Mouse (Mus musculus) adrenal gland, postnatal 0 days (tissue): Measurements from ENCODE around the gene Olfr780. TPM values are rescaled to one million over a fixed set of nuclear protein-coding genes. Genes with fewer than 3 reads are reported as not detected.

ENCODE experiments used
- polyA plus RNA-seq: library from polyadenylated mRNA; unstranded; fragments of >200 nt; fragmentation: Nextera tagmentation; extraction: Ambion mirVana; gene quantifications from 2 replicates; pipeline ENCODE4 v1.2.1, GENCODE M21; 2015

The Olfr780 gene
- not detected in 2 replicates for polyA plus RNA-seq

GRCm38 (mm10) chr10:129317817-129318216 lies at the start of gene Olfr780:
Gene Olfr780, plus strand, starts transcription at chr10:129318117.

GRCm38 (mm10) chr10:129271081-129271535 lies 46.8 kb upstream of the Olfr780 start, which contains the start of gene Olfr777:
Gene Olfr777, minus strand, starts transcription at chr10:129271485.

GRCm38 (mm10) chr10:129328554-129328953 lies 10.6 kb downstream of the Olfr780 start, which contains the start of gene Olfr781:
Gene Olfr781, plus strand, starts transcription at chr10:129328854.

GRCm38 (mm10) chr10:129348550-129348949 lies 30.6 kb downstream of the Olfr780 start, which contains the start of gene Olfr782:
Gene Olfr782, plus strand, starts transcription at chr10:129348850.

Other genes starting within 250 kb of the Olfr780 start
- not detected in 2 replicates for gene Olfr766-ps1, start 249.1 kb upstream of the Olfr780 start, polyA plus RNA-seq
- gene Olfr767, start 235.2 kb upstream of the Olfr780 start, polyA plus RNA-seq = not detected in 2 replicates
- gene Olfr768, start 218.7 kb upstream of the Olfr780 start, polyA plus RNA-seq = not detected in 2 replicates
- not detected in 2 replicates for gene Olfr769, start 200.3 kb upstream of the Olfr780 start, polyA plus RNA-seq
- gene Olfr770, start 179.1 kb upstream of the Olfr780 start, polyA plus RNA-seq = not detected in 2 replicates
- not detected in 2 replicates for gene Olfr771, start 153.4 kb upstream of the Olfr780 start, polyA plus RNA-seq
- gene Olfr772, start 140.2 kb upstream of the Olfr780 start, polyA plus RNA-seq = not detected in 2 replicates
- gene Olfr773, start 130.7 kb upstream of the Olfr780 start, polyA plus RNA-seq = not detected in 2 replicates
- not detected in 2 replicates for gene Olfr774, start 81.9 kb upstream of the Olfr780 start, polyA plus RNA-seq
- gene Olfr775, start 69.7 kb upstream of the Olfr780 start, polyA plus RNA-seq = not detected in 2 replicates
- not detected in 2 replicates for gene Olfr776, start 59.0 kb upstream of the Olfr780 start, polyA plus RNA-seq
- gene Olfr777, start 46.6 kb upstream of the Olfr780 start, polyA plus RNA-seq = not detected in 2 replicates
- gene Olfr781, start 10.7 kb downstream of the Olfr780 start, polyA plus RNA-seq = not detected in 2 replicates
- gene Olfr782, start 30.7 kb downstream of the Olfr780 start, polyA plus RNA-seq = not detected in 2 replicates
- 0.04 TPM in 1 of 2 replicates, not detected in the other for gene Olfr784, start 66.0 kb downstream of the Olfr780 start, polyA plus RNA-seq
- not detected in 2 replicates for gene Olfr785, start 87.3 kb downstream of the Olfr780 start, polyA plus RNA-seq
- not detected in 2 replicates for gene Olfr786, start 109.2 kb downstream of the Olfr780 start, polyA plus RNA-seq
- gene Olfr787, start 143.7 kb downstream of the Olfr780 start, polyA plus RNA-seq = not detected in 2 replicates
- gene Olfr788, start 152.9 kb downstream of the Olfr780 start, polyA plus RNA-seq = not detected in 2 replicates
- not detected in 2 replicates for gene Olfr789, start 166.6 kb downstream of the Olfr780 start, polyA plus RNA-seq
- gene Olfr790, start 180.4 kb downstream of the Olfr780 start, polyA plus RNA-seq = not detected in 2 replicates
- not detected in 2 replicates for gene Olfr791, start 203.7 kb downstream of the Olfr780 start, polyA plus RNA-seq
- not detected in 2 replicates for gene Olfr792, start 221.0 kb downstream of the Olfr780 start, polyA plus RNA-seq
- gene Olfr794, start 249.5 kb downstream of the Olfr780 start, polyA plus RNA-seq = not detected in 2 replicates